Mouse (Mus musculus) heart, postnatal 10 days (tissue): ENCODE data around the gene Prr5. TPM values are rescaled to one million over a fixed set of nuclear protein-coding genes. Genes with fewer than 3 reads are reported as not detected.

ENCODE experiments used
- DNase-seq, 2 experiments: peaks; one replicate each; pipeline ENCODE4 v3.0.0; 2021
- intact Hi-C: fragments of 180-260 bp; cut with DNase I; formaldehyde crosslinking; loops from one replicate; pipeline ENCODE4 v1.15.1; 2025
- total RNA-seq, 2 experiments: library from RNA; stranded (reverse); gene quantifications; 2 replicates each; pipeline ENCODE4 v1.2.3; 2021

Gene Prr5
- 10 to 100 TPM in 1 of 2 experiments, 1 to 10 TPM in 1; 7.0 to 11.9 TPM for total RNA-seq

DNA sequence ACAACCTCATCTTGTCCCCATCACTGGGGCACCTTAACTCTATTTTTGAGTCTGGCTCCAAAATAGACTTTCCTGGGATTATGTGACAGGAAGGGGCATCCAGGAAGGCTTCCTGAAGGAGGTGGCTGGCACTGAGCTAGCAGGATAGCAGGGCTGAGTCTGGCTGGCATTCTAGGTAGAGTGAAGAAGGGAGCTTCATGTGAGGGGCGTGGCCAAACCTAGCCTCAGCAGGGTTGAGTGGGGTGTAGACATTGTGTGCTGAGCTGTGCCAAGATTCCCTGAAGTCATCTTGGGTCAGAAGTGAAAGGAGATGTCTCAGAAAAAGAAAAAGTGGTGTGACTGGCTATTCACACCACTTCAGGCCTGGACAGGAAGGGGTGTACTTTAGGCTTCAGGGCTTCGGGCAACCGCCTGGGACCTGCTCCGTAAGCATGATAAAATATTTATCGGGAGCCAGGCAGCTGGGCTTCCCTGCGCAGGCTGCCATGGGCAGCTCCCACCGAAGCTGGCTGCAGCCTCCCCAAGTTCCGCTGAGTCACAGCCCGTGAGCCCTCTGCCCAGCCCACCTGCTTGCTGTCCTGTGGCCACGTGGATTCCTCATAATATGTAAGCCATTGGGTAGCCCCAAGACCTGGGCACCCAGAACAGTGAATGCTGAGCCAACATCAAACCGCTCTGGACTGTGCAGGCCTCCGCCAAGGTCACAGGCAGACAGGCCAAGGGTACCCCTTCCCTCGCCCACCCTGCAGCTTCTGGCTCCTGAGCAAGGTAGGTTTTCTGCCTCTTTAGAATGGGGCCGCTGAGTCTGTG lies at the start of gene Prr5:
Gene Prr5 (plus strand): TSS at position 683 of the 810 bp plus-strand sequence.
- intact Hi-C loops: no loop called here
- DNase-seq: no peak

DNA sequence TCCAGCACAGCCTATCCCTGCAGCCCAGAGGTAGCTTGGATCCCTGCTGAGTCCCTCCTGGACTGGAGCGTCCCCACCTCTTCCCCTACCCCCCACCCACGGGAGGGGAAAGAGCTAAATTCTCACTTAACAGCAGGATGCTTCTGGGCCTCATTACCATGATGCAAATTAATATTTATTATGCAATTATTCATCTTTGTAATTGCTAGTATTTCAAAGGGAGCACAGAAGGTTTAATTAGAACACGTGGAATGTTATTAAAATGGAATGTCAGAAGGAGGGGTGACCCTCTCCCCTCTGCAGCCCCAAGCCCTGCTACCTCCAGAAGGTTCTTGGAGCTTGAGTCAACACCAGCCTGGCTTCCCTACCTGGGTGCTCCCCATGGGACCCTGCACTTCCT lies 49.4 kb upstream of the Prr5 start:
- intact Hi-C loops: no loop called here
- no peak for DNase-seq

DNA sequence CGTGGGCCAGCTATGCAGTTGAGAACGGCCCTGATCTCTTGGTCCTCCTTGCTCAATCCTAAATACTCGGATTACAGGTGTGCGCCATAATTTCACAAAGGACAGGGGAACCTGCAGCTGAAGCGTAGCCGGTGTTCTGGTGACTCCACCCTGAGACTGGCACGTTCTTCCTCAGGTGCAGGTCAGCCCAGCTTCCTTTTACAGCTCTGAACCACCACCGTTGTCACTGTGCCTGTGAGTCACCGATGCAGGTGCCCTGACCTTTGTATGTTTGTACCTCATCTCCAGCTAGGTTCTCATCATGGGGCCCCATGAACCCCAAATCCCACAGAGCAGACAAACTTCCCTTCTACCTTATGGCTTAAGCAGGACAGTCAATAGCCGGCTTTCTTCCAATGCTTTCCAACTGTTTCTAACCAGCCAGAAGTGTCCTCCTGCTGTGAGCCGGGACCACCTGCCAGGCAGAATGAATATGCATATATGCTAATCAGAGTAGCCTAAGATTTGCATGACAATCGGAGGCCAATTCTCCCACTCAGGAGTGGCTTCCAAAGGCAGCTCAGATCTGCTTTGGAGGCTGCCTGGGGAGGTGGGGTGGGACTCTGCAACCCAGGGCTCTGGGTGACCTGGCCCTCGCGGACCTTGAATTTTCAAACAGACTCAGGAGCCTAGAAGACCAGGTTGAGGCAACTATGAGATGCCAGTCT lies 47.5 kb upstream of the Prr5 start:
- intact Hi-C loops: no loop called here

DNA sequence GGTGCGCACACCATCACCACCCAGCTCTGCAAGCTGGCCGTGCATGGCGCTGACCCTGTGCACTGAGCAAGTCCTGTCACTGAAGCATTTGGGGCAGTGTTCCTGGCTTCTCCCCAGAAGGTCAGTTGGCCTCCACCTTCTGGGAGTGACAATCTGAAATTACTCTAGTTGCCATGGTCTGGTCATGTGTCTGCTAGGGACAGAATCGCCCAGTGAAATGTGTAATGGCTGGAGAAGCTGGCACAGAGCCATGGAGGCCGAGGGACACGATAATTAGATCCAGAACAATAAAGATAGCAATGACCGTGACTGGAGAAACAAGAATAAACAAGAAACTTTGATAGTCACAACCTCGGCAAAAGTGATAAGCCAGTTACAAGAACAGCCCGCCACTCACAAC lies 44.5 kb upstream of the Prr5 start:
- intact Hi-C loops: no loop called here
- DNase-seq: peak; percentile 66 to 70

More for the DNA sequence above, 47.5 kb upstream of the Prr5 start:
- no peak for DNase-seq

DNA sequence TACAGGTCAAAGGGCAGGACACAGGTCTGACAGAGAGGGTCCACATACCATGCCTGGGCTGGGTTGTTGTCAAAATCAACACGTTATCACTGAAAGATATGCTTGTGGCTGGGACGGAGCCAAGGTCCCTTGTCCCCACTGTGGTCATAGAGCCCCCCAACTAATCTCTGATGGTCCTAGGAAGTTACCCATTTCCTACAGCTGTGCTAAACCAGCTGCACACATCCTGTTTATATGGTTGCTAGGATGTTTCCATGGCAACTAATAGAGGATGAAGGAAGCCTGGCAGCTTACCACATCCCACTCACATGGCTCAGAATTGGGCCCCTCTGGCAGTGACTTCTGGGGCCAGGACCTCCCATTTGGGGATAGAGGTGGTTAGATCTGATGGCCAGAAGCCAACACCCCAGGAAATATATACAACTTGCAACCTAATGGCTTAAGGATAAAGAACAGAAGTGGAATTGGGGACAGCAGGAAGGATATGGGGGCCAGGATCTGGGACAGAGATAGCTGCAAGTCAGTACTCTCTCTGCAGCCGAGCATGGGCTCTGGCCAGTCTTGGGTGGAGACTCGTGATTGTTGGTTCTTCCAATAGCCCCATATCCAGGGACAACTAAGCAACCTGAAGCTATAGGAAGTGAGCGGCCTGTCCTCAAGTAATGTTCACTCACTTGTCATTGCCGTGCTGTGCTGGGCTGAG lies 43.6 kb upstream of the Prr5 start:
- DNase-seq: peak; percentile 66 to 70
- intact Hi-C loops: no loop called here

DNA sequence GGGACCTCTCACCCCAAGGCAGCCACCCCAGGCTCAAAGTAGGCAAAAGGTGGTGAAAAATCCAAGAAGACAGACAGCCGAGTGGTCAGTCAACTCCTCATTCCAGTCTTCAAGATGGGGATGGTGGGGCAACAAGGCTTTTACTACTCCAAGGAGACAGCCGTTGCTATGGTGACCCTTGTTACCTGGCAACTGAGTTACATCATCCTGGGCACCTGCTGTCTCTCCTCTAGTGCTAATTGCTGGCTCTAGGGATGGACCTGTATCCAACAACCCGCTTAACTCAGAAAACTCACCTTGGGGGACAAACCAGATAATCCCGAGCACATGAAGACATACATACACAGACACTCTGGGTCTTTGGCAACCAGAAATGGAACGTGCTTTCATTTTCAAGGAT lies 42.1 kb upstream of the Prr5 start:
- intact Hi-C loops: no loop called here
- DNase-seq: no peak

DNA sequence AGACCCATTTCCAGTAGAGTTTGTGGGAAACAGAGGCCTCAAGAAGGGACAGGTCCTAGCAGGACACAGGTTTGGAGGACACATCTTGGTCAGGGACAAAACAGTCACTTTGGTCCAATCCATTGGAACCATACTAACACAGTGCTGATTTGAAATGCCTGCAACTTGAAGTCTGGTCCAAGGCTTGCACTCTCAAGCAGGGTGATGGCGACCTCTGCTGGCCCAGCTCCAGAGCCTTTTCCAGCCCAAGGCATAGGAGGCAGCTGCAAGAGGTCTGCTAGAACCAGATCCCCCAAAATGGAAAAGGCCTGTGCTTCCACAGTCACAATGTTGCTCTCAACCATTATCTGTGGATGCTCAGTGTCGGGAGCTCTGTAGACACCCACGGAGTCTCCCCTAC lies 39.7 kb upstream of the Prr5 start:
- DNase-seq: peak; percentile 62 to 64

DNA sequence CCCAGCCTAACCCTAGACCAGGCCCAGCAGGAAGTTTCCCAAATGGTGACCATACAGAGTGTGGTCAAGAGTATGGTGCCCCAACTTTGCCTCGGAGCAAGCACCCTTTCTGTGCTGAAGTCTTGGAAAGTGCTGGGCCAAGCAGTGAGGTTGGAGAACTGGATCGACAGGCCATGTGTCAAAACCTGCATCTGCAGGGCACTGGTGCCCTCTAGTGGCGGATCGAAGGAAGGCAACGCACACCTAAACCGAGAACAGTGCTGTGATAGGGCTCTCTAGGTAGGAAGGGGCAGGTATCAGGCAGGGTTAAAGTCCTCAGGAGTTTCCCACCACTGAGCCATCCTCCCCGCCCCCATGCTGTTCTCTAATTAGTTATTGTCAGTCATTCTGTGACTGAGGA lies 37.9 kb upstream of the Prr5 start:
- peak; percentile 76 to 87 for DNase-seq
- intact Hi-C loops: loop anchor here (1.0 to 5.0 kb wide), 4 partner anchors 94 to 775 kb away; no protein-coding TSS in a partner anchor

More for the DNA sequence above, 39.7 kb upstream of the Prr5 start:
- intact Hi-C loops: loop anchor here (2.0 to 5.0 kb wide), 3 partner anchors 92 to 773 kb away; no protein-coding TSS in a partner anchor

DNA sequence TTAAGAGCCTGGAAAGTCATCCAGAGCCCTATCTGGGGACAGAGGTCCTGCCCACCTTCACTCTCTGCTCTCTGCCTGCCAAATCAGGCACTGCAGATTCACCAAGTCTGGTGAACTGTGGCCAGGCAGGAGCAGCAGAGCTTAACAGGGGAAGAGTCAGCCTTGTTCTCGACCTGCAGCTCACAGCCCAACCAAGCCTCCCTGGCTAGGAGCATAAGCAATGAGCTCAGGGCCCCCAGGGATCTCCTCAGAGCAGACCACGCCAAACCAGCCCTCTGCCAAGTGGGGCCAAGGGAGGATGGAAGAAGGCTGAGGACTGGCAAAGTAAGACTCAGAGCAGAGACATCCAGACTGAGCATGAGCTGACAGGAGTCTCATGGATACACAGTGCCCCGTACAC lies 35.1 kb upstream of the Prr5 start:
- peak; percentile 66 to 76 for DNase-seq
- intact Hi-C loops: loop anchor here (5.0 kb wide), 1 partner anchor 97 kb away; no protein-coding TSS in a partner anchor

DNA sequence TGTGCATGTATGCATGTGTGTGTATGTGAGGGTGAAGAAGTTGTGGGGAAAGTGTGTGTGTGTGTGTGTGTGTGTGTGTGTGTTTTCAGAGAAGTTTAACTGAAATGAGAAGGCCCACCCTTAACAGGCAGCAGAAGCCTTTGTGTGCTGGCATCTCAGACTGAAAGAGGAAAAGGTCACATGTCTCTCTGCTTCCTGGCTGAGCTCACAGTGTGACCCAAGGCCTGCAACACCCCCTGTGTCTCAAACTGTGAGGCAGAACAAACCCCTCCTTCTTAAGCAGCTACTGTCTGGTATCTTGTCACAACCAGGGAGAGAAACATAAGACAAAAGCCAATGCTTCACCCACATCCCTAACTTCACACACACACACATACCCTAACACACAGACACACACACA lies 31.0 kb upstream of the Prr5 start:
- intact Hi-C loops: no loop called here
- peak in 1 of 2 experiments; percentile 37 for DNase-seq

DNA sequence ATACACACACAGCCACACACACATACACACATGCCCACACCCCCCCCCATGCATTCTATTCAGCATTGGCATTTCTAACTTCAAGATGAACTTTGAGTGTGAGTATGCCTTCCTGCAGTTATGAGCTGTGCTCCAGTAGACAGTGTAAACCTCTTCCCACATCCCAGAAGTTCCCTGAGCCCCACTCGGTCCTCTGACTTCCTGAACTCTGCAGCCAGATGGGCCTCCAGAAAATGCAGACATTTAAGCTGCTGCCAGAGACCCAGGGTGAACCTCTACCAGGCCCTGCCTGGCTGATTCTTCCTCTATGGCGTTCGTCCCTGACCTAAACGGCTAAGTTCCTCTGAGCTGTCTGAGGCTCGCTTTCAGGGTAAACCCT lies 30.4 kb upstream of the Prr5 start:
- no peak for DNase-seq
- intact Hi-C loops: no loop called here

DNA sequence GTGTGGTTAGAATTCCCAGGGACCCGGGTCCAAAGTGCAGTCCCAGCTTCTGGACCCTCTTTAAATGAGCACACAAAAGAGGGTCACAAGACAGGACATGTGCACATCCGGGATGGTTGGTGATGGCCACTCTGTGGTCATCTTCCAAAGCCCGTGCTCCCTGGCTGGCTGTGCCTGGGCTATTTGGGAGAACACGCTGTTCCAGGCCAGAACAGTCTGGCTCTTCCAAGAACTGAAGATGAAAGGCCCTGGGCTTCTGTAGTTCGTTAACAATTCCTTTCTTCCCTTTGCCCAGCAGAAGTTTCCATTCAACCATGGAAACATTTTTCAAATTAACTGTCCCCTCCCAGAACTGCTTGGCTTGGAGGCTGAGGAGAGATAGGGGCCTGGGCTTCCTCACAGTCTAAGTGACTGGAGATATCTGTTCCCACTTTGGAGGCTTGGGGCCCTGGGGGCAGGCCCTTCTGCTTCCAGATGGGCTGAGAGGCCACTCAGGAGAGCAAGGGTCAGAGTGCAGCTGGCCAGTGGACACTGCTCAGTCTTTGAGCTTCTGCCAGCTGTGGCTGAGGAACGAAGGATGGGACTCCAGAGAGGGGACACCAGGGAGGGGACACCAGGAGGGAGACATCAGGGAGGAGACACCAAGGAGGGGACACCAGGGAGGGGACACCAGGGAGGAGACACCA lies 29.8 kb upstream of the Prr5 start:
- intact Hi-C loops: no loop called here
- DNase-seq: peak; percentile 64 to 65

DNA sequence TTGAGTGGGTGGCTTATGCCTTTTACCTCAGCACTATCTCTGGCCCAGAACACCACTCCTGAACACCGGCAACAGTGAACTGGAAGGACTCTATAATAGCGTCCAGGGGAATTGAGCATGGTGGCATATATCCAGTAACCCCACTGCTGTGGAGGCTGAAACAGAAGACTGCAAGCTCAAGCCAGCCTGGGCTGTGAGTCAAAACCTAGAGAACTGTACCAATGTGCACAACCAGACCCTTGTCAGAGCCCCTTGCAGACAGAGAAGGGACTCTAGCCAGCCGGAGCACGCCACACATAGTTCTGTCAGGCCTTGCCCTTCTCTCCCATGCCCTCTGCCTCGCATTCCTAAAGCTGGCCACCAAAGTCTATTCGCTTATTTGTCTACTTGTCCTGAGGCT lies 28.7 kb upstream of the Prr5 start:
- intact Hi-C loops: no loop called here
- DNase-seq: peak in 1 of 2 experiments; percentile 27

DNA sequence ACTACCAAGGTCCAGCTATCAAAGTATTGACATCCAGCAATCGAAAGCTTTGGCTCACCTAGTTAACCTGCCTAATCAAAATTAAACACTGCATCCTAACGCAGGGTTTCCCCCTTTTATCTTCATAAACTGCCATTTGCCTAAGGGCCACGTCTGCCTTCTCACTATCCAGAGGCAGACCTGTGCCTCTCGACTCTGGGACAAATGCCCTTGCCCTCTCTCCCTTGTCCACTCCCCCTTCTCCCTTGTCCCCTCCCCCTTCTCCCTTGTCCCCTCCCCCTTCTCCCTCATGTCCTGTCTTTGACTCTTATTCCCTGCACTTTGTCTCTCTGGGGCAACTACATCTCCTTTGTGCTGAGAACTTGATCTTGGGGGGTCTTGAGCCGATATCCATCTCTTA lies 28.3 kb upstream of the Prr5 start:
- intact Hi-C loops: no loop called here

DNA sequence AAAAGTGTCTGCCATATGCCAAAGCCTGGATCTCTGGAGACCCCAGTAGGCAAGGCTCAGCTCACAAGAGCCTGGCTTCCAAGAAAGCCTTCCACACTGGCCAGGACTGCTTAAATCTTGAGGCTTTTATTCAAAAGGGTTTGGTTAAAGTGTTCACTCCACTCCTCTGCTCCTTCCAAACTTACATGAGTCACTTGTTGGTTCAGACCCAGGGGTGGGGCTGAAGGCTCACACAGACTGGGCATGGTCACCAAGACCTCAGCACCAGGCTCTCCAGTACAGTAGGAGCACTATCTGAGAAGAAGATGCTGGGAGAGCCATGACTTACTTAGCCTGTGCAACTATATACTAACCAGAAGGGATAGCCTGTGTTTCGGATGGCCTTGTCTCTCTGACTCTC lies 27.5 kb upstream of the Prr5 start:
- peak; percentile 59 to 71 for DNase-seq
- intact Hi-C loops: no loop called here

More for the DNA sequence above, 28.3 kb upstream of the Prr5 start:
- DNase-seq: no peak

DNA sequence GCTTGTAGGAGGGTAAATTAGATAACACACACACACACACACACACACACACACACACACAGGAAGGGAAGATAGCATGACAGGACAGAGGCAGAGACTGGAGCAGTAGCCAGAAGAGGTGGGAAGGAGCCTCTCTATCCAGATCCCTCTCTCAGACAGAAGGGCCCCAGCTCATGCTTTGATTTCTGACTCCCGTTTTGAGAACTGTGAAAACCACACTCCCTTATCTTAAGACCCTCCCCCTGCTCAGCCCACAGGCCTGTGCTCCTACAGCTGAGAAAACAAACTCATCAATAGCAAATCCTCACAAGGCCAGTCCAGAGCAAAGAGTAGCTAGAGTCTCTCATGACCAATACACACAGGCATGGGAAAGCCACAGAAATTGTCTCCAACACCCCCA lies 26.2 kb upstream of the Prr5 start:
- intact Hi-C loops: no loop called here
- DNase-seq: no peak

DNA sequence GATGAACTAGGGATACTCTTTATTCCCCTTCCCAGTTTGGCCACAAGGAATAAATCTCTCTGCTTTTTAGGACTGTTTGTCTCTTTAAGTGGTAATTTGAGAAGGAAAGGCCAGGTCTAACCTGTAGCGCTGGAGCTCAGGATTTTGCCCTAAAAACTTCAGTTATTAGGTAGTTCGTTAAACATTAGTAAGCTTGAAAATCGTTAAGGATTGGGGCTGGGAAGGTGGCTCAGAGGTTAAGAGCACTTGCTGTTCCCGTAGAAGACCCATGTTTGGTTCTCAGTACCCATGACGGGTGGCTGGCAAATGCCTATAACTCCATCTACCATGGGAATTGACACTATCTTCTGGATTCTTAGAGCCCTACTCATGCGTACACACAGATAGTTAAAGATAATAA lies 17.9 kb upstream of the Prr5 start:
- no peak for DNase-seq
- intact Hi-C loops: no loop called here

DNA sequence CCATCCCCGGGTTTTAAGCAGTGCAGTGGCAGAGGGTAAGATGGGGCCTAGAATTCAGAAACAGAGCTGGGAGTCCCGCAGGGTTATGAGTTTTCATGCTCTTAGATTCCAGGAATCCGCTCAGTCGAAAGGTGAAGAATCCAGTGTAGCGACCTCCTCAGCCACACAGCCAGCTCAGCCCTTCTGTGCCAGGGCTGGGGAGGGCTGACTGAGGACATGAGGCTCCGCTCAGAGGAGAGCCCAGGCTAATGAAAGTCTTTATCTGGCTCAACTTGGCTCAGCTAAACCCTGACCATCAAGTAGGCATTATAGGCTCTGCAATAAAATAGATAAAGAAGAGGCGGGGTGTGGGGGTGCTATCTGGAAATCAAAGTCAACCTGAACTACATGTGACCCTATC lies 16.3 kb upstream of the Prr5 start:
- intact Hi-C loops: no loop called here
- no peak for DNase-seq

DNA sequence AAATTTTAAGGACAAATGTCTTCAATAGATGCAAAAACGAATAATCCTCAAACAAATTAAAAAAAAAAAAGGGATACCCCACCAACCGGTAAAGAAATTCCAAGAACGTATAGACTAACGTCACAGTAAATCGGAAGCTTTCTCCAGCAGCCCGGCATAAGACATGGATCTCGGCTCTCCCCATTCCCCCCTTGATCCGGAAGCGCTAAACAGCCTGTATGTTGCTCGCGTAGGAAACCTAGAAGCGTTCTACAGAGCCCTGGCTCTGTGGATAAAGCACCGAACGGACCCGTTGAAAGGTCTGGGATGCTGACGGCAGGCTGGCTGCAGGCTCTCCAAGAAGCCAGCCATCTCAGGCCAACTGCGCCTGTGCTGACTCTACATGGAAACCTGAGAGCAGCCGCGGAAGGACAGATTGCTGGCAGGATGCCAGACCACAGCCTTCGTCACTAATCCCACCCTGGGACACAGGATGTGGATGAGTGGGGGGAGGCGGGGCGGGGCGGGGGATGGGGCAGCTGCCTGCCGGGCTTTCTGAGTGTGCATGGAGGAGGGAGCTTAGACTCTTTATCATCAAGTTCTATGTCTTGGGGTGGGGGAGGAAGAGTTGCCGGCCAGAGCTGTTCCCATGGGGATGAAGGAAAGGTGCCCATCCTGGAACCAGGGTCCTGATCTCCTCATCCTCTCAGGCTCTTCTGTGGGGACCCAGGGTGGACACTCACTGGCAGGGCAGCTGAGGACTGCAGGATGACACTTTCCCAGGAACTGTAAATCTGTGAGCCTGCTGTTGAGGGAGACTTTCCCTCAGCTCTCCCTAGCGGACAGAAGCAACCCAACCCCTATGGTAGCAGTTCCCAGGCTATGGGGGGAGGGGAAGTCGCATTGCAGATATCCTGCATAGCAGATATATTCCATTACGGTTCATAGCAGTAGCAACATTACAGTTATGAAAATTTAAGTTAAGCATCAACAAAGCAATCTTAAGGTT lies 15.1 kb upstream of the Prr5 start:
- DNase-seq: peak; percentile 88 to 91
- intact Hi-C loops: no loop called here
